Mouse (Mus musculus): Measurements from ENCODE around the gene Wnk2.

GRCm38 (mm10) chr13:49021693-49022092 is 126.1 kb downstream of the Wnk2 start:
- no peak for TF ChIP-seq POLR2A (IDR thresholded peaks at IDR 0.05; ENCODE audit: insufficient read depth, low read depth, low read length)
- peak; percentile 66 for TF ChIP-seq CTCF (IDR thresholded peaks at IDR 0.05)
- TF ChIP-seq EP300 (IDR thresholded peaks at IDR 0.05; ENCODE audit: insufficient read depth, low read depth, low read length), result no peak
